In genomic region chr6:53461775-53462770, GRCm38 (mm10) we compare ENCODE assay signal across 13 mouse cellular contexts.
DNase-seq lines count a peak whose midpoint lies in the region; ATAC-seq and TF ChIP-seq lines count a peak whose summit lies in the region.
"Had no signal": no experiment of that assay in that cellular context is flagged by ENCODE, and none has a peak within 500 bp of the region (broad histone marks: within the 10 kb centered on the region; RNA-seq: fewer than 3 reads in every experiment).

No protein-coding gene starts in this region.

- TF ChIP-seq CTCF in heart, adult 2 months (IDR thresholded peaks at IDR 0.05), result no peak
- no peak for TF ChIP-seq CTCF in bone marrow macrophage, adult 2 months (IDR thresholded peaks at IDR 0.05; ENCODE audit: low read depth, low read length)

- H3K4me2 ChIP-seq in heart, embryonic 12.5 days, result no peak overlapping the region
- no peak overlapping the region for H3K4me2 ChIP-seq in limb, embryonic 11.5 days (ENCODE audit: low read depth, severe bottlenecking)
- H3K4me2 ChIP-seq: hindbrain, embryonic 13.5 days; liver, embryonic 13.5 days; midbrain, embryonic 13.5 days had no signal

- H3K27me3 ChIP-seq in heart, adult 2 months (ENCODE audit: control insufficient read depth, insufficient read depth, low read length), result no peaks in the 10 kb centered on the region
- no peaks in the 10 kb centered on the region for H3K27me3 ChIP-seq in heart, embryonic 12.5 days (replicated peaks)
- H3K27me3 ChIP-seq in limb, embryonic 11.5 days (ENCODE audit: control insufficient read depth, insufficient read depth, low read length), result no peaks in the 10 kb centered on the region
- H3K27me3 ChIP-seq: hindbrain, embryonic 13.5 days; liver, embryonic 13.5 days had no signal

- TF ChIP-seq POLR2A in heart, adult 2 months (IDR thresholded peaks at IDR 0.05; ENCODE audit: insufficient read depth, low read depth, low read length), result no peak
- TF ChIP-seq POLR2A in bone marrow macrophage, adult 2 months (IDR thresholded peaks at IDR 0.05; ENCODE audit: borderline replicate concordance, low read depth, low read length), result no peak

- H3K9ac ChIP-seq in heart, adult 2 months (ENCODE audit: low read depth, low read length), result no peak overlapping the region
- H3K9ac ChIP-seq in heart, embryonic 12.5 days, result no peak overlapping the region
- H3K9ac ChIP-seq in limb, embryonic 11.5 days (ENCODE audit: low read length), result no peak overlapping the region
- H3K9ac ChIP-seq: hindbrain, embryonic 13.5 days; liver, embryonic 13.5 days; midbrain, embryonic 13.5 days had no signal

- no peak for TF ChIP-seq EP300 in heart, adult 2 months (IDR thresholded peaks at IDR 0.05; ENCODE audit: insufficient read depth, low read depth, low read length)

- ATAC-seq in heart, embryonic 12.5 days (ENCODE audit: insufficient number of reproducible peaks, low FRiP score), result no peak
- no peak for ATAC-seq in limb, embryonic 11.5 days (ENCODE audit: insufficient number of reproducible peaks, low FRiP score, low TSS enrichment, low read depth)
- no peak for ATAC-seq in megakaryocyte-erythroid progenitor cell, adult 5-6 weeks (replicated peaks; ENCODE audit: low FRiP score, low TSS enrichment, poor library complexity, severe bottlenecking)
- ATAC-seq: midbrain, embryonic 13.5 days had no signal

- intact Hi-C loops in heart, adult 2 months (cut with DNase I), result no loop called here

- H3K79me2 ChIP-seq in heart, adult 2 months (replicated peaks; ENCODE audit: control insufficient read depth, insufficient read depth, low read length), result no peaks in the 10 kb centered on the region

- H3K27ac ChIP-seq in heart, adult 2 months, result no peak overlapping the region
- H3K27ac ChIP-seq in heart, embryonic 12.5 days (ENCODE audit: poor library complexity, severe bottlenecking), result no peak overlapping the region
- H3K27ac ChIP-seq in bone marrow macrophage, adult 2 months (ENCODE audit: insufficient read depth, low read depth, low read length), result peak overlapping the region; percentile 19; the same call in 1 of the 2 replicates
- H3K27ac ChIP-seq in limb, embryonic 11.5 days (replicated peaks; ENCODE audit: low read depth, low read length), result 0 out of 2 replicates have a peak overlapping the region, but pooled peaks have one; percentile 26
- H3K27ac ChIP-seq: hindbrain, embryonic 13.5 days; liver, embryonic 13.5 days; midbrain, embryonic 13.5 days had no signal

- peak; percentile 41 to 53 for DNase-seq in heart, adult 2 months
- peak; percentile 57 for DNase-seq in R1 (ENCODE audit: low read depth, low spot score)
- DNase-seq in limb, embryonic 11.5 days (ENCODE audit: low spot score), result no peak
- DNase-seq in thymus, postnatal 25 days, result no peak
- no peak for DNase-seq in ovary, adult 18-20 months (ENCODE audit: low spot score)
- DNase-seq: adrenal gland, adult 8-10 months; kidney, postnatal 4 days; liver, embryonic 13.5 days had no signal

- WGBS in heart, adult 2 months, result 64% methylated on average over 12 of the region's 12 CpGs
- WGBS in heart, embryonic 12.5 days, result 62% methylated on average over 12 of the region's 12 CpGs
- 58% methylated on average over 12 of the region's 12 CpGs for WGBS in limb, embryonic 11.5 days

- no peaks in the 10 kb centered on the region for H3K36me3 ChIP-seq in heart, adult 2 months (ENCODE audit: control insufficient read depth, insufficient read depth, low read length)
- no peaks in the 10 kb centered on the region for H3K36me3 ChIP-seq in heart, embryonic 12.5 days
- H3K36me3 ChIP-seq in limb, embryonic 11.5 days (ENCODE audit: control insufficient read depth, insufficient read depth, low read length), result no peaks in the 10 kb centered on the region
- H3K36me3 ChIP-seq: hindbrain, embryonic 13.5 days; liver, embryonic 13.5 days; midbrain, embryonic 13.5 days had no signal

- H3K4me1 ChIP-seq in heart, adult 2 months (ENCODE audit: control insufficient read depth, insufficient read depth, low read length), result peaks cover 2% of the 10 kb centered on the region
- H3K4me1 ChIP-seq in heart, embryonic 12.5 days (replicated peaks), result 0 out of 2 replicates have a peak, but pooled peaks cover 3% of the 10 kb centered on the region
- H3K4me1 ChIP-seq in bone marrow macrophage, adult 2 months (ENCODE audit: control insufficient read depth, insufficient read depth, low read length), result peaks cover 41% of the 10 kb centered on the region
- H3K4me1 ChIP-seq in limb, embryonic 11.5 days (ENCODE audit: control insufficient read depth, insufficient read depth, low read length), result 0 out of 2 replicates have a peak, but pooled peaks cover 12% of the 10 kb centered on the region
- H3K4me1 ChIP-seq: liver, embryonic 13.5 days had no signal

- no peaks in the 10 kb centered on the region for H3K9me3 ChIP-seq in heart, embryonic 12.5 days (replicated peaks)
- H3K9me3 ChIP-seq in limb, embryonic 11.5 days (ENCODE audit: control insufficient read depth, low read length), result no peaks in the 10 kb centered on the region
- H3K9me3 ChIP-seq: hindbrain, embryonic 13.5 days; liver, embryonic 13.5 days; midbrain, embryonic 13.5 days had no signal

- no peak overlapping the region for H3K4me3 ChIP-seq in heart, adult 2 months
- no peak overlapping the region for H3K4me3 ChIP-seq in heart, embryonic 12.5 days
- no peak overlapping the region for H3K4me3 ChIP-seq in bone marrow macrophage, adult 2 months (ENCODE audit: insufficient read depth, low read length)
- H3K4me3 ChIP-seq in limb, embryonic 11.5 days (ENCODE audit: low read depth, low read length), result no peak overlapping the region
- H3K4me3 ChIP-seq: hindbrain, embryonic 13.5 days; liver, embryonic 13.5 days; midbrain, embryonic 13.5 days had no signal

Comparison
In these comparisons a context has a peak if more than half of its experiments do, and no peak if none do; other contexts are left out.
1. DNase-seq: peak in heart, adult 2 months (2 of 2) and R1 (single experiment); none in limb, embryonic 11.5 days (single experiment), thymus, postnatal 25 days (single experiment) and ovary, adult 18-20 months (single experiment).
2. H3K27ac ChIP-seq: peak in bone marrow macrophage, adult 2 months (single experiment) and limb, embryonic 11.5 days (single experiment); none in heart, adult 2 months (single experiment) and heart, embryonic 12.5 days (single experiment).